Mouse (Mus musculus) brain, adult 10 weeks (tissue): ENCODE data around the gene Nadk2. TPM values are rescaled to one million over a fixed set of nuclear protein-coding genes. Genes with fewer than 3 reads are reported as not detected.

ENCODE experiments used
- polyA plus RNA-seq: library from polyadenylated mRNA; stranded (reverse); fragments of 350-450 nt; fragmentation: Illumina TruSeq; extraction: RNeasy Lipid Tissue Mini Kit (QIAGEN cat#74804); gene quantifications from one replicate; pipeline ENCODE4 v1.2.3, GENCODE M21; 2015; ENCODE audit warnings: low read depth, low replicate concordance

Gene Nadk2
- polyA plus RNA-seq = 41.1 TPM

GRCm38 (mm10) chr15:9070912-9071555 is at the start of gene Nadk2:
Gene Nadk2 (plus strand): TSS chr15:9071260.

GRCm38 (mm10) chr15:9140252-9140680 is 69.2 kb downstream of the Nadk2 start, which contains the start of gene Lmbrd2:
Gene Lmbrd2 (plus strand): TSS chr15:9140550.

GRCm38 (mm10) chr15:9155325-9155724 is 84.3 kb downstream of the Nadk2 start, which contains the start of gene Skp2:
Gene Skp2 (minus strand): TSS chr15:9155425.

Other genes with a start within 250 kb of the Nadk2 start
- 11.3 TPM for gene Ranbp3l, start 103.3 kb upstream of the Nadk2 start, polyA plus RNA-seq
- gene Lmbrd2, start 69.3 kb downstream of the Nadk2 start, polyA plus RNA-seq = 37.6 TPM
- gene Skp2, start 84.2 kb downstream of the Nadk2 start, polyA plus RNA-seq = 5.6 TPM
- not detected for gene Ugt3a1, start 205.6 kb downstream of the Nadk2 start, polyA plus RNA-seq